Mouse (Mus musculus): ENCODE results near the gene D5Ertd579e.

D5Ertd579e gene

DNA sequence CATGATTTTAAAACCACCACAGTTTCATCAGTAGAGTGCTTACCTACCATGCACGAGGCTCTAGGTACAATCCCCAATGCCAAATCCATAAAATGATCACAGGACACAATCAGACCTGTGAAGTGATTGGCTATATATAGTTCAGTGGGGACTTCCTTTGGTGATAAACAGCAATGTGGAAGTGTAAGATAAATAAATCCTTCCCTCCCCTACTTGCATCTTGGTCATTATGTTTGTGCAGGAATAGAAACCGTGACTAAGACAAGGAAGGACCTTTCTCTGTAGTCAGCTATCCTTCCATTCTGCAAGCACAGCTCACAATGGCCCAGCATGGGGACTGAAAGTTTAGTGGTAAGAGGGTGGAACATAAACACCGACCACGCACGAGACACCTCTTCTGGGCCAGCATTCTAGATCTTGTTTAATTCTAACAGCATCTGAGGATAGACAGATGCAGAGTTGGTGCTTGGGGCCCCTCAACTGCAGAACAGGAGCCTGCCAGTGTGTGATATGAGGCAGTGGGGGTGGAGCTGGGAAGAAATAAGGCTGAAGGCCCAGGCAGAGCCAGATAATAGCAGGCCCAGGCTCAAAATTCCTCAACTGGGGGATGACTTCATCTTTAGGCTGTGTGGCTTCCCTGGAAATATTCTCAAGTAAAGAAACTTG, 25.0 kb upstream of the D5Ertd579e start:
- no peak for DNase-seq (ENCODE audit: extremely low spot score, low read depth, low spot score)

DNA sequence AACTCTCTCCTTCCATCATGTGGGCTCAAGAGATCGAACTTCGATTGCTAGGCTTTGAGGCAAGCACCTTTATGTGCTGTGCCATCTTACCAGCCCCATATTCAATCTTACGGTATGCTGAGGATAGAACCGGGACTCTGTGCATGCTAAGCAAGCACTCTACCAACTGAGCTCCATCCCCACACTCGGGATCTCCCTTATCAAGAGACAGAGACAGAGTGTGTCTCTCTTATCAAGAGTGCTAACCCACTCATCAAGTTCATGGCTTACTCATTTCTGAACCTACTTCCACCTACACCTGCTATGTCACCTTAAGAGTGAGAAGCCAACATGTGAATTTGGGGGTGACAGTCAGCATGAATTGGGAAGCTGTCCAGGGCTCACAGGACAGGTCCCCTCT, 24.4 kb upstream of the D5Ertd579e start:
- DNase-seq (ENCODE audit: extremely low spot score, low read depth, low spot score): no peak

DNA sequence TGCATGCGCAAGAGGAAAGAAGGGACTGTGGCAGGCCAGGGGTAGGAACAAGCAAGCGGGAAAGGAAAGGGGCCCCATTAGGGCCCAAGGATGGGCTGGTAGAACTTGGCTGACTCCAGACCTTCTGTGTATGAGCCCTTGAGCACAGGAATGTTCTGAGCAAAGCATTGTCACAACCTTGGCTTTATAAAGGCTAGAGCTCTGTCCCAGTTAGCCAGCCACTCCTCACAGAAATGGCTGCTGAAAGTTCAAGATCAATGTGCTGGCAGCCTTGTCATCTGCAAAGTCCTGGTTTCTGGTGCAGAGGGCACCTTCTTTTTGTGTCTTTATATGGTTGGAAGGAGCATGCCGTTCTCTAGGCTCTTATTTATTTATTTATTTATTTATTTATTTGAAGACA, 23.8 kb upstream of the D5Ertd579e start:
- no peak for DNase-seq (ENCODE audit: extremely low spot score, low read depth, low spot score)

DNA sequence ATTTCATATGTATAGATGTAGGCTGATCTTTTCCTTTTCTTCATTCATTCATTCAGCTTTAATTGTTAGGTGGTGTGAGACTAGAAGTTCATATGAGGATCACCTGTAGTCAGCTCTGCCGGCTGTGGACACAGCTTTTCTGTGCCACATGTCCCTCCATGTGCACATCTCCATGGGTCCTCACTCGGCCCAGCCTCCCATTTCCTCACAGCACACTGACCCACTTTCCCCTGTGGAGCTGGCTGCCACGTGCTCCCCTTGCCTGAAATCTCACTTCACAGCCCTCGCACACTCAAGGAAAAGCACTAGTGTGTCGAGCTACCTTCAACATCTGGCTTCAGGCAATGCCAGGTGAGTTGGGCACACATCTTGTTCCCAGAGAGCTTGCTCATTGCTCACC, 23.3 kb upstream of the D5Ertd579e start:
- DNase-seq (ENCODE audit: extremely low spot score, low read depth, low spot score): no peak

DNA sequence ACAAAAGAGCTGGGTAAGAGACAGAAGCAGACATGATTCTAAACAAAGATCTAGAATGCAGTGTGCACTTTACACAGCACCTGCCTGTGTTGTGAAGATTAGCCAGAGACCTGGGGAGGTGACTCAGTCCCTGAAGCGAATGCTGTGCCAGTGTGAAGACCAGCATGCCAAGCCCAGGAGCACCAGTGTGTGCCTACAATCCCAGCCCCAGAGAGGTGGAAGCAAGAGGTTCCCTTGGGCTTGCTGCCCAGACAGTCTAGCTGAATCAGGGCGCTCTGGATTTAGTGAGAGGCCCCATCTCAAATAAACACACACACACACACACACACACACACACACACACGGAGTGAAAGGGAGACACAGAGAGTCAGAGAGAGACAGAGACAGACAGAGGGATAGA, 22.1 kb upstream of the D5Ertd579e start:
- DNase-seq (ENCODE audit: extremely low spot score, low read depth, low spot score): no peak

DNA sequence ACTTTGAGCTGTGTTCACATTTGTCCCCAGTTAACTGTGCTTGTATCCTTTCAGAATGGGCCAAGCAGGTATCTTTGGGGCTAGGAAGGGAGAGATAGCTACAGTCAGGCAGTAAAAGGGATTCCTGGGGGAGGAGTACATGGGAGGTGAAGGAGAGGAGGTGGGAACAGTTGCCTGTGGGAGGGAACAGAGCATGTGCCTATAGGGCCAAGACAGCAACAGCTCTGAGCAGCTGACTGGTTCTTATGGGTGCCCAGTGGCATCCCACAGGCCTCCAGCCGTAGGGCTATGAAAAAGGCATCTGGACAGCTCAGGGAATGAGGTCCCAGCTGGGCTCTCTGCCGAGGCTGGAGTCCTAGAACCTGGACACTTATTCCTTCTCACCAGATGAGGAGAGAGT, 21.0 kb upstream of the D5Ertd579e start:
- DNase-seq (ENCODE audit: extremely low spot score, low read depth, low spot score): no peak

DNA sequence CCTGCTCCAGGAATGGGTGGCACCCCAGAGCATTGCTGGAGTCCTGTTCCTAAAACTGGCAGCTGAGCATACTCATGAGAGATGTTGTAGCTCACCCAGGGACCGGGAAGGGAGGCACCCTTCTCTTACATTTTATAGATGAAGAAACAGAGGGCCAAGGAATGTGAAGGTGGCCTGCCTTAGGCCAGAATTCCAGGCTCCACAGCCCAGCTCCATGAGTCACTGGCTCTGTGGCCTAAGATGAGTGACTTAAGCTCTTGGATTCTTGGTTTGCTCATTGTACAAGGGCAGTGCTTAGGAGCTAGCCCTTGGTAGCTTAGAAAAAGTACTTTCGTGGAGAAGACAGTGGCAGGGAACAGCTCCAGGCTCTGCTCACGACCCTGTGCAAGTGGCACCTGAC, 19.0 kb upstream of the D5Ertd579e start:
- DNase-seq (ENCODE audit: extremely low spot score, low read depth, low spot score): no peak

DNA sequence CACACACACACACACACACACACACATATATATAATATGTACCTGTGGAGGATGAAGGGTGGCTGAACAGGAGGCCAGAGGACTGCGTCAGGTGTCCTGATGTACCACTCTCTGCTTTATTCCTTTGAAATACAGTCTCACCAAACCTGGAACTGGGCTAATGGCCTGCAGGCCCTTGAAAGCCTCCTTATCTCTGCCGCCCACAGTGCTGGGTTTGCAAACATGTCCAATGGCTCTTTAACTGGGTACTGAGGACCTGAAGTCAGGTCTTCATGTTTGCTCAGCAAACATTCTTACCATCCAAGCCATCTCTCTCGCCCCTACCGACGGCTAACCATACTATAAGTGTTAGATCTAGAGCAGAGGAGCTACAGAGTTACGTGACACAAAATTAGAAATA, 17.9 kb upstream of the D5Ertd579e start:
- no peak for DNase-seq (ENCODE audit: extremely low spot score, low read depth, low spot score)

DNA sequence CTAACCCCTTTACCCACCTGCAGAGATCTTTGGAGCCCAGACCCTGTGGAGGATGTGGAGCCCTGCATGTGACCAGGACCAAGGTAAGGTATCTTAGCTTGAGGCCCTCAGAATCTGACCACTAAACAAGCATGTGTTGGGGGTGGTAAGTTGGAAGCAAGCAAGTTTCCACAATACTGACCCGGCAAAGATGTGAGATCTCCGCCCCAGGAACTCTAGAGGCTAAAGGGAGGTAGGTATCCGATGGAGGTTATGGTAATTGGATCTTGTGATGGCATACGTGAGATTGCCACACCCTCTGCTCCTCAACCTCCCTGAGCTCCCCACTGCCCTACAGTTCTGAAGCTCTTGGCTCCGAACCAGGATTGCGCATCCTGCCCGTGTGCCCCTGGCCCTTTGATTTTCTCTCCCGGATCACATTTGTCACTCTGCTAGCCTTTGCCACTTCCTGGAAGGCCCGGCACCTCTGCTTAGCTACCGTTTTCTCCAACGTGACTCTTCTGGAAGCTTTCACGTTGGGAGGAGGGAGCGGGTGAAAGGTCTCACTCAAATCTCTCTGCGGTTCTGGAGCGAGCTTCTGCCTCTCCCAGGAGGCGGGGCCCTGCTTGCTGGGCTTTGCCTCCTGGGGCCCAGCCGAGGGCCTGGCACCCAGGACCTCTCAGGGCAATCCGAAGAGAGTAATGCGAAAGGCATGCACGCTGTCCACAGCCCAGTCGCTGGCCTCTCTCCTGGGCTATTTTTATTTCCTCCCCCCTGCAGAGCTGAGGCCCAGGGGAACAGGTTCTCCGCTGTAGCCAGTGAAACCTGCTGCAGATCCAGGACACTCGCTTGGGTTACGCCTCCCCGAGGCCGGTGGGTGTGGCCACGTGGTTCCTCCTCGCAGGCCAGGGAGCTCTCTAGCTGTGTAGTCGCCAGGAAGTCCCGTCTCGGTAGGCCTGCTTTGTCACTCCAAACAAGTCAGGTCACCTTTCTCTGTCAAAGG, 17.0 kb upstream of the D5Ertd579e start:
- no peak for DNase-seq (ENCODE audit: extremely low spot score, low read depth, low spot score)

DNA sequence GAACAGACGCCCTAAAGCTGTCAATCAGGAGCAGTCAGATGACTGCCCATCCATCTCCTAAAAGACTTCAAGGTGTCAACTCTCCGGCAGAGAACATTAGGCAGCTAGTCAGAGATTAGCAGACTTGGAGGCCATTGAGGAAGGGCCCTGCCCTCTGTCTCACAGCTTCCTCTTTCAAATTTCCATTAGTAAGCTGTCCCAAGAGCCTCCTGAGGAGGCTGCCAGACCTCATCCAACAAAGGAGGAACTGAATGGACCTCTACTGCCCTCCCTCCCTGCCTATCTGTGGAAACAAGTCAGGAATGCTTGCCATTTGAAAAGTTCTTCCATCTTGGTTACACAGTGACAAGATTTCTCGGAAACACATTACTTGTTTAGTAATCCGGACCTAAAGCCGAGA, 16.0 kb upstream of the D5Ertd579e start:
- no peak for DNase-seq (ENCODE audit: extremely low spot score, low read depth, low spot score)

DNA sequence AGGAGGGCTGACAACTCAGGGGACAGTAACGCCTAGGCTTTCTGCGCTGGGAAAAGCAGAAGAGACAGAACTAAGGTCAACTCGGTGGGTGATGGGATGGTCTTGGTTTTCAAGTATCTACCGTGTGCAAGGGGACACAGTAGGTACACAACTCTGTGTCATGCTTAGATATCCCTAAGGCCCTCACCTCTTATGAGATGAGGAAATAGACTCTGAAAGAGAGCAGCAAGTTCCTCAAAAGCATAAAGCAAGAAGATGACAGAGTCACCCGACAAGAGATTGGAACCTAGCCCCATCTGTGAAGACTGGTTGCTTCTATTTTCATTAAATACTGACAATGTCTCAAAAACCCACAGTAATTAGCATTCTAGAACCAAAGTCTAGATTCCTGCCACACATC, 10.0 kb upstream of the D5Ertd579e start:
- no peak for DNase-seq (ENCODE audit: extremely low spot score, low read depth, low spot score)

DNA sequence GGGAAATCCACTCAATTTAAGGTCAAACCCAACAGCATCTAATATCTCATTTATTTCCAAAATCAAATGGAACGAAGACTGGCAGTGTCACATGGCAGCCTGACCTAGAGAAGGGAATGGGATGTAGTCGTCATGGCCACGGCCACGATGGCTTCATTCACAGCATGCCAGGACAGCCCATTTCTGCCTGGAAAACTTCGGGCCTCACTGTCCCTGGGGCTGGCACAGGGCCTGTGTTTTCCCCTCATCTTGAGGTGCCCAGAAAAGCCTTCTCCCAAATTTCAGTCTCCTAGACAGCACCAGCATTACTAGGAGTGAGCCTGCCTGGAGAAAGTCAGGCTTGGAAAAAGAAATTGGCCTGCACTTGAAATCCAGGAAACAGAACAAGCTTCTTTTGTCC, 9.6 kb upstream of the D5Ertd579e start:
- DNase-seq (ENCODE audit: extremely low spot score, low read depth, low spot score): no peak

DNA sequence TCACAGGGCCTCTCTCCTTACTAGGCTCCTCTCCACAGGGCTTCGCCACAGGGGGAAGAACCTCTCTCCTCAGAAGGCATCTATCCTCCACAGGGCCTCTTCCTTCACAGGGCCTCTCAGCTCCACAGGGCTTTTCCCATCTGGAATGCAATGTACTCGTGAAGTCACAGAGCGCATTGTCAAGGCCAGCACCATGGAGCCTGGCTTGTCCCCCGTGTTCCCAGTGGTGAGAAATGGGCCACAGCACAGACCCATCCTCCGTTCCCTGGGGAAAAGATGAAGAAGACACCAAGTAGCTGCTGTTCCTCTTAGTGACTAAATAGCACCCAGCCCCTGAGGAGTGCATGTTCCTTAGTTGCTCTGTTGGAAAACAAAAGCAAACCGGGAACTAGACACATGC, 8.9 kb upstream of the D5Ertd579e start:
- no peak for DNase-seq (ENCODE audit: extremely low spot score, low read depth, low spot score)

DNA sequence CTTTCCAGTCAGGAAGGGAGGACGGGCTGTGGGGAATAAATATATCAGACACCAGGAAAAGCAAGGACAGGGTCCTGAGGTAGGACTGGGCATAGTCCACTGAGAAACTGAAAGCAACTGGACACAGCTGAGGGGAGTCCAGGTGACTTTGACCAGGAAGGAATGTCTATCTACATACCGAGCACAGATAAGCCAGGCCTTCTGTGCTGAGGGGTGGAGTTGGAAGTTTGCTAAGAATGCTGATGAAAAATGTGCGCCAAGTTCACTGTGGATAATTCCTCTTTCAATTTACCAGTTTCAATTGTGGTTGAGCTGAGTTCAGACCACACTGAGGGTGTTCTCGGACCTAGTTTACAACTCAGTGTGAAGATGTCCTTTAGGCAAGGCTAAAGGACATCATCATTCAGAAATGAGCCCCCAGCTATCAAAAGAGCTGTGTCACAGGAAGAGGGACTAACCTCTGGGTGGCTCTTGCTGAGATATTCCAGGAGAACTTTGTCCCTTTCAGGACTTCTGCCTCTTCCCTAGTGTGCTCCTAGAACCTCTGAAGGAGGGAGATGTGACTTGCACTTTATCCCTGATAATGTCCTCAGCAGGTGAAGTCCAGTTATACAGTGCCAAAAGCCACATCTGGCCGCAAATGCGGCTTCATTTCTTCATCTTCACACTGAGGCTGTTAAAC, 5.3 kb upstream of the D5Ertd579e start:
- no peak for DNase-seq (ENCODE audit: extremely low spot score, low read depth, low spot score)

DNA sequence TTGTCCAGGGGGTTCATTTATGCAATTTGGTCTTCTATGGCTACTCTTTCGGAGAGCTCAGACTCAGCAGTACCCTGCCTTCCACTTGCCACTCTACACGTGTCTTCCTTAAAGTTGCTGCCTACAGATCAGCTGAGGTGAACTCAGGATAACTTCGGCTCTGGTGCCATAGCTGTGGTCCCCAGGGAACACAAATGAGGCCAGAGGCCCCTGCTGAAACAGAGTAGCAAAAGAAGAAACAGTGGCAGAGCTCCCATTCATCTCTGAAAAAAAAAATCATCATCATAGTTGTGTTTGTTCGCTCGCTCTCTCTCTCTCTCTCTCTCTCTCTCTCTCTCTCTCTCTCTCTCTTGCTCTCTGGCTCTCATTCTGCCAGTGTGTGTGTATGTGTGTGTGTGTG, 2.9 kb upstream of the D5Ertd579e start:
- DNase-seq (ENCODE audit: extremely low spot score, low read depth, low spot score): no peak

DNA sequence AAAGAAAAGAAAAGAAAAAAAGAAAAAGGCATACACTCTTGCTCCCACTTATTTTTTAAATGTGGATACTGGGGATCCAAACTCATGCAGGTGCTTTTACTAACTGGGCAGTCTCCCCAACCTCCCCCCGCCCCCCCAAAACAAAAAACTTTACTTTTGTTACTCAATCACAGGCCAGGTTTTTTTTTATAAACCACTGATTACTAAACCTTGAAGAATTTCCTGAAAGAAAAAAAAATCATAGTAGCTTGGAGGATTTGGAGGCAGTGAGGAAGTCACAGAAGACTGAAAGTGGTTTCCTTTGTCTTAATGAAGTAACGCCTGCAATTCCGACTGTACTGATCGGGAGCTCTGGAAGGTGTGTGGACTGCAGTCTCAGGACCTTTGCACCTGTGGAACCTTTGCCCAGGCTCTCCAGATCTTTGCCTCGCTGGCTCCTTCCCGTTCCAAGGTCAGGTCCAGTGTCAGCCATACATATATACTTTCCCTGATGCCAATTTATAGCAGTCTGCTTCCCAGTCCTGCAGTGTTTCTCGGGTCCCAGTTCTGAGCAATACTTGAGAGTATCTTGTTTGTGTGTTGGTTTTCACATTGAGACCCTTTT, 2.3 kb upstream of the D5Ertd579e start:
- no peak for DNase-seq (ENCODE audit: extremely low spot score, low read depth, low spot score)

DNA sequence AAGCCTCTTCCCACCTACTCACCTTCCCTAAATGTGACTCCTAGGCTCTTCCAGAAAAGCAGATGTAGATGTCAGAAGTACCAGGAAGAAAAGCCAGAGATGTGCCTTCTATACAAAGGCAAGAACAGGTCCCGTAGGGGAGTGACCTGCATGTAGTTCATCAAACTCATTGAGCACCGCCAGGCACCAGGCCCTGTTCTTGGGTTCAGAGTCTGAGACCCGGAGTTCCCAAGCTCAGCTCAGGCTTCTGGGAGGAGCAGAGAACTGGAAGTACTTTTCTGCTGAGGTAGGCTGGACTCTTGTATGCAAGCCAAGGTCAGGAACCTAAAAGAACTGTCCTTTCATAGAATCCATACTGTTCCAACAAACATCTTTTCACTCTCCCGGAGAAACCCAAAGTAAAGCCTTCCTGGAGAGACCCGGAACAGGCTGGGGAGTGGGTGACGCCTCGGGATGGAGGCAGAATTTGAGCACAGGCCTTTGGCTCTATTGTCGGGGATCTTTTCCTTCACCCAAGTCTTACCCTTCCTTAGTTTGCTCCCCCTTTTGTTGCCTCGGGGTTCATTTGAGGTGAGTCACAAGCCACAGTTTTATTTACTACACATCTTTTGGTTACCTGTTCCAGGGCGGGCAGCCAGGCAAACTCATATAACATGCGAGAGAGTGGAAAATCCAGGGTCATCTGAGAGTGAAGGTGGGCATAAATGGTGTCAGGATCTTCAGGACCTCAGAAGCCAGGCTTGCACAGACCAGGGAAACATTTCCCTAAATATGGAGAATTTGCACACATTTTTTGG, 878 bp upstream of the D5Ertd579e start:
- no peak for DNase-seq (ENCODE audit: extremely low spot score, low read depth, low spot score)

DNA sequence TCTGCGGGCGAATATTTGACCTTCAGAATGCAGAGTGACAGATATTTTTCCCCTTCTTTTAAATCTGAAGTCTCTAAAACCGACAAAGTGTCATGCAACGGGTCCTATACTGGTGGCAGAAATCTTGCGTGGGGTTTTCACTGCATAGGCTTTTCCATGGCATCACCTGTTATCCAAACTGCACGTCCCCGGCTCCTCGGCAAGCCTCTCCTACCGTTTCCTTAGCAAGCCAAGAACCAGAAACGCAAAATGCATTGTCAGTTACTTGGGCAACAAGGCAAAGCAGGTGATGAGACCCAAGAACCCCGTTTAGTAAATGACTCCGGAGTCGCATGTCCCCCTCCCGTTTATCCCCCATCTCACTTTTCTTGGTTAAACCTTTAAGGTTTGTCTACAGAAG, 819 bp downstream of the D5Ertd579e start:
- no peak for DNase-seq (ENCODE audit: extremely low spot score, low read depth, low spot score)

DNA sequence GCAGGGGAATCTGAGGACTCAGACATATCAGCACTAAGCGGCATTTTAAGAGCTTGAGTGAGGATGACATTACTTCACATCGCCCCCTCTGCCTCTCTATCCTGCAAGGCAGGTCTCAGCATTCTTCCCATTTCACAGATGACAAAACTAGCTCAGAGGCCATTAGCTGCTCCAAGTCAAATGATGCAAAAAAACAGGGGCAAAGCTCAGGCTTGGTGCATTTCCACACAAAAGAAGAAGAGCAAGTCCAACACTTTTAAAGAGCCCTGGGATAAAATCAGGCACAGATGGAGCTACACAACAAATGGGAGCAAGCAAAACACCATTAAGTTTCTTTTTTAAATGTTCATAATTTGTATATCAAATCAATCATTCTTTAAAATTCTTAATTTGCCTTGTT, 2.2 kb downstream of the D5Ertd579e start:
- no peak for DNase-seq (ENCODE audit: extremely low spot score, low read depth, low spot score)

DNA sequence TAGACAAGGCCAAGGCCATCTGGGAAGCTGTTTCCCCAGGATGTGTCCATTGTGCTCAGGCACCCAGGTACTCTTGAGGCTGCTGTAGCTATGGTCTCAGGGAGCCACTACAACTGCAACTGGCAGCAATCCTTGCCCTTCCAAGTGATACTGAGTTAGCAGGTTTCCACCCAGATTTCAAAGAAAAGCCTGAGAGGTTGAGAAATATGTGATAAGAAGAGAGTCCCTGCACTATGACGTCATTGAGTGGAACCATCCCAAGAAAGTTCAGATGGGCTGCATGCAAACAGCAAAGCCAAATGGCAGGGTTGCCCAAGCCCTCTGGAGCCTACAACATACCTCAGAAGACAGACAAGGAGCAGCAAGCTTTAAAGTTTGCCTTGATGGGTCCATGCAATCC, 4.4 kb downstream of the D5Ertd579e start:
- no peak for DNase-seq (ENCODE audit: extremely low spot score, low read depth, low spot score)

DNA sequence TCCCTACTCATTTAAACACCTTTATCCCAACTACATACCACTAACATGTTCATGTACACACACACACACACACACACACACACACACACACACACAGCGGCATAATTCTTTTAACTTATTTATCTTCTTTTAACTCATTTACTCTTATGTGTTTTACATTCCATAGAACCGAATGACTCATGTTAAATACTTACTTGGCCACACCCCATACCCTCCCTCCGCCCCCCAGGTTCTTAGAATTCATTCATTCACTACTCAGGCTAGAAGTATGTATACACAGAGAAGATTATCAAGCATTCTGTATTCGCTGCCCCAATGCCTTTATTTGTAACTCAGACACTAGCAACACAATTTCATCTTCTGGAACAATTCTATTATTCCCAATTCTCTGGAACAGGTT, 10.7 kb downstream of the D5Ertd579e start:
- DNase-seq (ENCODE audit: extremely low spot score, low read depth, low spot score): no peak
